Mouse (Mus musculus) neural tube, embryonic 15.5 days (tissue): ENCODE measurements around the gene Mllt3. TPM values are rescaled to one million over a fixed set of nuclear protein-coding genes. Genes with fewer than 3 reads are reported as not detected.

Source experiments
- ATAC-seq: fragments of 200-750 bp; cut with Nextera tagmentation; 2 replicates; pipeline ENCODE4 v1.8.0; 2017; ENCODE audit warnings: mild to moderate bottlenecking, moderate TSS enrichment, moderate library complexity; ENCODE audit not compliant: low FRiP score
- H3K27ac ChIP-seq: fragments of 300-500 bp; sonication (generic); replicated peaks from 2 replicates; pipeline ENCODE4 v1.5.1; 2015; ENCODE audit warnings: mild to moderate bottlenecking, inconsistent platforms
- H3K27me3 ChIP-seq: fragments of 300-500 bp; sonication (generic); replicated peaks from 2 replicates; pipeline ENCODE4 v1.6.1; 2015; ENCODE audit warnings: inconsistent platforms
- H3K36me3 ChIP-seq: fragments of 300-500 bp; sonication (generic); 2 replicates; pipeline ENCODE4 v1.6.1; 2015; ENCODE audit warnings: inconsistent platforms
- H3K4me1 ChIP-seq: fragments of 300-500 bp; sonication (generic); 2 replicates; pipeline ENCODE4 v1.6.1; 2015; ENCODE audit warnings: inconsistent platforms
- H3K4me2 ChIP-seq: fragments of 300-500 bp; sonication (generic); 2 replicates; pipeline ENCODE4 v1.6.1; 2015; ENCODE audit warnings: inconsistent platforms, mild to moderate bottlenecking, moderate library complexity
- H3K4me3 ChIP-seq: fragments of 300-500 bp; sonication (generic); replicated peaks from 2 replicates; pipeline ENCODE4 v1.5.1; 2015; ENCODE audit warnings: mild to moderate bottlenecking, inconsistent platforms
- H3K9ac ChIP-seq: fragments of 300-500 bp; sonication (generic); replicated peaks from 2 replicates; pipeline ENCODE4 v1.6.1; 2015; ENCODE audit warnings: mild to moderate bottlenecking, inconsistent platforms
- H3K9me3 ChIP-seq: fragments of 300-500 bp; sonication (generic); replicated peaks from 2 replicates; pipeline ENCODE4 v1.6.1; 2016; ENCODE audit warnings: inconsistent platforms
- WGBS: fragments of 180-500 bp; shearing (Covaris S2); methylation state at CpG from one replicate; pipeline ENCODE4 v1.1.7; 2015; ENCODE audit warnings: mixed read lengths; 5-methylcytosine and 5-hydroxymethylcytosine counted together
- polyA plus RNA-seq: library from polyadenylated mRNA; unstranded; fragments of >200 nt; fragmentation: Nextera tagmentation; extraction: Ambion mirVana; gene quantifications from 2 replicates; pipeline ENCODE4 v1.2.1, GENCODE M21; 2015

Mllt3 gene
- polyA plus RNA-seq, 1 experiment from 2014 or later: 69.0 TPM

GRCm38 (mm10) chr4:87760297-87760696 is 272.9 kb downstream of the Mllt3 start:
- 92% methylated on average over 1 of the region's 1 CpGs for WGBS
- Histone ChIP-seq H3K9ac (no peak overlapping the region), H3K27ac (no peak overlapping the region), H3K4me1 (no peaks in the 10 kb centered on the region), H3K9me3 (no peaks in the 10 kb centered on the region), H3K4me3 (no peak overlapping the region), H3K36me3 (no peaks in the 10 kb centered on the region), H3K27me3 (no peaks in the 10 kb centered on the region), H3K4me2 (no peak overlapping the region)
- ATAC-seq: no peak

GRCm38 (mm10) chr4:87759625-87760024 is 273.5 kb downstream of the Mllt3 start:
- WGBS: 87% methylated on average over 2 of the region's 2 CpGs
- no peaks in the 10 kb centered on the region for H3K4me1 ChIP-seq
- no peaks in the 10 kb centered on the region for H3K9me3 ChIP-seq
- no peak for ATAC-seq
- H3K4me3 ChIP-seq: no peak overlapping the region
- H3K27ac ChIP-seq: no peak overlapping the region
- H3K27me3 ChIP-seq: no peaks in the 10 kb centered on the region
- no peaks in the 10 kb centered on the region for H3K36me3 ChIP-seq
- H3K4me2 ChIP-seq: no peak overlapping the region
- no peak overlapping the region for H3K9ac ChIP-seq

GRCm38 (mm10) chr4:87759110-87759509 is 274.1 kb downstream of the Mllt3 start:
- Histone ChIP-seq H3K36me3 (no peaks in the 10 kb centered on the region), H3K27ac (no peak overlapping the region), H3K4me1 (no peaks in the 10 kb centered on the region), H3K9me3 (no peaks in the 10 kb centered on the region), H3K27me3 (no peaks in the 10 kb centered on the region), H3K4me3 (no peak overlapping the region), H3K4me2 (no peak overlapping the region), H3K9ac (no peak overlapping the region)
- no peak for ATAC-seq
- WGBS: 90% methylated on average over 6 of the region's 6 CpGs

GRCm38 (mm10) chr4:87751515-87751864 is 281.7 kb downstream of the Mllt3 start:
- no peak overlapping the region for H3K4me3 ChIP-seq
- H3K27me3 ChIP-seq: no peaks in the 10 kb centered on the region
- no peak overlapping the region for H3K27ac ChIP-seq
- WGBS: 97% methylated on average over 2 of the region's 2 CpGs
- H3K4me1 ChIP-seq: no peaks in the 10 kb centered on the region
- no peaks in the 10 kb centered on the region for H3K36me3 ChIP-seq
- ATAC-seq: no peak
- H3K4me2 ChIP-seq: no peak overlapping the region
- H3K9me3 ChIP-seq: no peaks in the 10 kb centered on the region
- H3K9ac ChIP-seq: no peak overlapping the region

- Histone ChIP-seq H3K27me3 (no peaks in the 10 kb centered on the region), H3K27ac (no peak overlapping the region), H3K4me3 (no peak overlapping the region), H3K4me2 (no peak overlapping the region), H3K36me3 (no peaks in the 10 kb centered on the region), H3K9ac (no peak overlapping the region), H3K9me3 (no peaks in the 10 kb centered on the region), H3K4me1 (no peaks in the 10 kb centered on the region)
- WGBS: 88% methylated on average over 5 of the region's 5 CpGs
- ATAC-seq: no peak
Observed at GRCm38 (mm10) chr4:87750856-87751514, 282.2 kb downstream of the Mllt3 start.

GRCm38 (mm10) chr4:87749532-87750234 is 283.5 kb downstream of the Mllt3 start:
- no peaks in the 10 kb centered on the region for H3K9me3 ChIP-seq
- H3K9ac ChIP-seq: no peak overlapping the region
- no peak overlapping the region for H3K4me3 ChIP-seq
- no peaks in the 10 kb centered on the region for H3K36me3 ChIP-seq
- H3K27me3 ChIP-seq: no peaks in the 10 kb centered on the region
- H3K4me1 ChIP-seq: no peaks in the 10 kb centered on the region
- 19% methylated on average over 4 of the region's 4 CpGs for WGBS
- no peak overlapping the region for H3K4me2 ChIP-seq
- no peak for ATAC-seq
- no peak overlapping the region for H3K27ac ChIP-seq

GRCm38 (mm10) chr4:87745016-87745645 is 288.0 kb downstream of the Mllt3 start:
- H3K4me2 ChIP-seq: no peak overlapping the region
- H3K4me3 ChIP-seq: no peak overlapping the region
- 82% methylated on average over 3 of the region's 3 CpGs for WGBS
- H3K27me3 ChIP-seq: no peaks in the 10 kb centered on the region
- H3K36me3 ChIP-seq: no peaks in the 10 kb centered on the region
- ATAC-seq: no peak
- no peaks in the 10 kb centered on the region for H3K4me1 ChIP-seq
- no peaks in the 10 kb centered on the region for H3K9me3 ChIP-seq
- no peak overlapping the region for H3K9ac ChIP-seq
- no peak overlapping the region for H3K27ac ChIP-seq

- 33% methylated on average over 7 of the region's 7 CpGs for WGBS
- 0 out of 2 replicates have a peak, but pooled peaks cover 2% of the 10 kb centered on the region for H3K9me3 ChIP-seq
- H3K4me3 ChIP-seq: no peak overlapping the region
- H3K4me1 ChIP-seq: peaks cover 15% of the 10 kb centered on the region
- ATAC-seq: peak; percentile 92
- H3K27ac ChIP-seq: peak overlapping the region; percentile 73
- no peaks in the 10 kb centered on the region for H3K36me3 ChIP-seq
- H3K4me2 ChIP-seq: no peak overlapping the region
- H3K9ac ChIP-seq: no peak overlapping the region
- H3K27me3 ChIP-seq: no peaks in the 10 kb centered on the region
Observed at GRCm38 (mm10) chr4:87739524-87740128, 293.5 kb downstream of the Mllt3 start.

GRCm38 (mm10) chr4:87739104-87739503 is 294.1 kb downstream of the Mllt3 start:
- H3K36me3 ChIP-seq: no peaks in the 10 kb centered on the region
- 0 out of 2 replicates have a peak, but pooled peaks cover 3% of the 10 kb centered on the region for H3K9me3 ChIP-seq
- no peaks in the 10 kb centered on the region for H3K27me3 ChIP-seq
- peaks cover 15% of the 10 kb centered on the region for H3K4me1 ChIP-seq
- H3K4me3 ChIP-seq: no peak overlapping the region
- H3K9ac ChIP-seq: no peak overlapping the region
- no peak overlapping the region for H3K4me2 ChIP-seq
- ATAC-seq: no peak
- peak overlapping the region; percentile 73 for H3K27ac ChIP-seq
- WGBS: 28% methylated on average over 2 of the region's 2 CpGs

GRCm38 (mm10) chr4:87737201-87737806 is 295.9 kb downstream of the Mllt3 start:
- Histone ChIP-seq H3K27me3 (no peaks in the 10 kb centered on the region), H3K36me3 (no peaks in the 10 kb centered on the region), H3K27ac (no peak overlapping the region), H3K9ac (no peak overlapping the region), H3K4me2 (no peak overlapping the region), H3K4me1 (peaks cover 15% of the 10 kb centered on the region), H3K4me3 (no peak overlapping the region), H3K9me3 (0 out of 2 replicates have a peak, but pooled peaks cover 3% of the 10 kb centered on the region)
- 86% methylated on average over 6 of the region's 6 CpGs for WGBS
- ATAC-seq: no peak

- Histone ChIP-seq H3K27ac (no peak overlapping the region), H3K9ac (no peak overlapping the region), H3K27me3 (no peaks in the 10 kb centered on the region), H3K9me3 (0 out of 2 replicates have a peak, but pooled peaks cover 3% of the 10 kb centered on the region), H3K36me3 (no peaks in the 10 kb centered on the region), H3K4me3 (no peak overlapping the region), H3K4me1 (peaks cover 15% of the 10 kb centered on the region), H3K4me2 (no peak overlapping the region)
- WGBS: 70% methylated on average over 3 of the region's 3 CpGs
- no peak for ATAC-seq
Observed at GRCm38 (mm10) chr4:87736779-87737178, 296.4 kb downstream of the Mllt3 start.
